Mouse (Mus musculus) embryonic facial prominence, embryonic 11.5 days (tissue): Measurements from ENCODE around the gene Dok4. TPM values are rescaled to one million over a fixed set of nuclear protein-coding genes. Genes with fewer than 3 reads are reported as not detected.
"Not testable (repeated sequence)": the region's sequence is repeated elsewhere in the genome, so short reads cannot be mapped to it uniquely, and the experiment has no call there.

Source experiments
- ATAC-seq: fragments of 200-750 bp; cut with Nextera tagmentation; replicated peaks from 2 replicates; pipeline ENCODE4 v1.8.0; 2017; ENCODE audit warnings: low read depth; ENCODE audit not compliant: insufficient number of reproducible peaks, low FRiP score, low TSS enrichment
- DNase-seq: peaks from one replicate; pipeline ENCODE4 v3.0.0-alpha.2; 2015; ENCODE audit warnings: low spot score
- H3K27ac ChIP-seq: fragments of 300-500 bp; sonication (generic); replicated peaks from 2 replicates; pipeline ENCODE4 v1.5.1; 2014; ENCODE audit warnings: mild to moderate bottlenecking, low read depth, low read length, control low read depth
- H3K27me3 ChIP-seq: fragments of 300-500 bp; sonication (generic); 2 replicates; pipeline ENCODE4 v1.6.1; 2014; ENCODE audit warnings: mild to moderate bottlenecking, low read length, moderate library complexity, mixed read lengths; ENCODE audit not compliant: control insufficient read depth, insufficient read depth
- H3K36me3 ChIP-seq: fragments of 300-500 bp; sonication (generic); replicated peaks from 2 replicates; pipeline ENCODE4 v1.6.1; 2014; ENCODE audit warnings: low read depth, mild to moderate bottlenecking, low read length, moderate library complexity, mixed read lengths; ENCODE audit not compliant: control insufficient read depth, insufficient read depth
- H3K4me1 ChIP-seq: fragments of 300-500 bp; sonication (generic); 2 replicates; pipeline ENCODE4 v1.6.1; 2014; ENCODE audit warnings: low read length, mixed read lengths; ENCODE audit not compliant: control insufficient read depth, insufficient read depth
- H3K4me2 ChIP-seq: fragments of 300-500 bp; sonication (generic); 2 replicates; pipeline ENCODE4 v1.6.1; 2014; ENCODE audit warnings: low read depth, mild to moderate bottlenecking, control low read depth, low read length, moderate library complexity
- H3K4me3 ChIP-seq: fragments of 300-500 bp; sonication (generic); 2 replicates; pipeline ENCODE4 v1.5.1; 2014; ENCODE audit warnings: low read depth, low read length, control low read depth
- H3K9ac ChIP-seq: fragments of 300-500 bp; sonication (generic); replicated peaks from 2 replicates; pipeline ENCODE4 v1.6.1; 2014; ENCODE audit warnings: mild to moderate bottlenecking, control low read depth, low read length
- H3K9me3 ChIP-seq: fragments of 300-500 bp; sonication (generic); replicated peaks from 2 replicates; pipeline ENCODE4 v1.6.1; 2016; ENCODE audit warnings: mild to moderate bottlenecking, low read length, inconsistent platforms, mixed read lengths; ENCODE audit not compliant: control insufficient read depth
- WGBS: fragments of 180-500 bp; shearing (Covaris S2); extraction: QIAGEN DNeasy Blood & Tissue Kit; methylation state at CpG from one replicate; pipeline ENCODE4 v1.1.7; 2014; 5-methylcytosine and 5-hydroxymethylcytosine counted together
- polyA plus RNA-seq: library from polyadenylated mRNA; unstranded; fragments of >200 nt; fragmentation: Nextera tagmentation; extraction: Ambion mirVana; gene quantifications from 2 replicates; pipeline ENCODE4 v1.2.1, GENCODE M21; 2014

Dok4 gene
- polyA plus RNA-seq, 1 experiment from 2014 or later: 11.9 TPM

- Histone ChIP-seq H3K27me3 (no peaks in the 10 kb centered on the region), H3K36me3 (peaks cover 1% of the 10 kb centered on the region), H3K4me1 (no peaks in the 10 kb centered on the region), H3K4me2 (peak overlapping the region; percentile 89), H3K9me3 (no peaks in the 10 kb centered on the region), H3K4me3 (peak overlapping the region; percentile 91; the same call in 1 of the 2 replicates), H3K27ac (no peak overlapping the region), H3K9ac (peak overlapping the region; percentile 37)
- 57% methylated on average over 11 of the region's 11 CpGs for WGBS
- DNase-seq (no peak), ATAC-seq (no peak)
These were observed 39.5 kb downstream of the Dok4 start for GRCm38 (mm10) chr8:94836456-94837240.

GRCm38 (mm10) chr8:94835751-94836150 lies 40.4 kb downstream of the Dok4 start:
- not testable (repeated sequence) for H3K27ac ChIP-seq, H3K9ac ChIP-seq, H3K36me3 ChIP-seq, H3K9me3 ChIP-seq, H3K4me2 ChIP-seq, H3K4me3 ChIP-seq, DNase-seq, H3K27me3 ChIP-seq, H3K4me1 ChIP-seq, ATAC-seq
- 93% methylated on average over 13 of the region's 13 CpGs for WGBS

GRCm38 (mm10) chr8:94833901-94834405 lies 42.2 kb downstream of the Dok4 start:
- not testable (repeated sequence) for DNase-seq

GRCm38 (mm10) chr8:94828284-94828683 lies 47.8 kb downstream of the Dok4 start:
- ATAC-seq: no peak
- H3K27me3 ChIP-seq: no peaks in the 10 kb centered on the region
- H3K4me3 ChIP-seq: no peak overlapping the region
- no peak overlapping the region for H3K4me2 ChIP-seq
- no peaks in the 10 kb centered on the region for H3K4me1 ChIP-seq
- H3K27ac ChIP-seq: no peak overlapping the region
- WGBS: 93% methylated on average over 6 of the region's 6 CpGs
- no peaks in the 10 kb centered on the region for H3K9me3 ChIP-seq
- no peak overlapping the region for H3K9ac ChIP-seq
- no peak for DNase-seq
- peaks cover 7% of the 10 kb centered on the region for H3K36me3 ChIP-seq

More at GRCm38 (mm10) chr8:94833901-94834405, 42.2 kb downstream of the Dok4 start:
- H3K27ac ChIP-seq, H3K27me3 ChIP-seq, H3K4me2 ChIP-seq, H3K36me3 ChIP-seq, H3K4me1 ChIP-seq, H3K9ac ChIP-seq, ATAC-seq, H3K9me3 ChIP-seq, H3K4me3 ChIP-seq: not testable (repeated sequence)
- 74% methylated on average over 7 of the region's 7 CpGs for WGBS

- WGBS: 97% methylated on average over 5 of the region's 5 CpGs
- Histone ChIP-seq H3K4me3 (no peak overlapping the region), H3K4me2 (no peak overlapping the region), H3K27ac (no peak overlapping the region), H3K9ac (no peak overlapping the region), H3K4me1 (no peaks in the 10 kb centered on the region), H3K27me3 (no peaks in the 10 kb centered on the region), H3K36me3 (peaks cover 5% of the 10 kb centered on the region; the same call in 1 of the 2 replicates), H3K9me3 (no peaks in the 10 kb centered on the region)
- no peak for ATAC-seq
- no peak for DNase-seq
These were observed 49.9 kb downstream of the Dok4 start for GRCm38 (mm10) chr8:94826210-94826609.

- no peak overlapping the region for H3K27ac ChIP-seq
- H3K36me3 ChIP-seq: peaks cover 2% of the 10 kb centered on the region; the same call in 1 of the 2 replicates
- no peak overlapping the region for H3K4me3 ChIP-seq
- H3K9me3 ChIP-seq: no peaks in the 10 kb centered on the region
- H3K4me2 ChIP-seq: no peak overlapping the region
- H3K4me1 ChIP-seq: no peaks in the 10 kb centered on the region
- WGBS: 84% methylated on average over 6 of the region's 6 CpGs
- no peak overlapping the region for H3K9ac ChIP-seq
- ATAC-seq (no peak), DNase-seq (no peak)
- H3K27me3 ChIP-seq: no peaks in the 10 kb centered on the region
These were observed 51.0 kb downstream of the Dok4 start for GRCm38 (mm10) chr8:94825170-94825569.

- no peaks in the 10 kb centered on the region for H3K27me3 ChIP-seq
- no peak overlapping the region for H3K4me3 ChIP-seq
- H3K4me1 ChIP-seq: no peaks in the 10 kb centered on the region
- H3K4me2 ChIP-seq: no peak overlapping the region
- no peak overlapping the region for H3K27ac ChIP-seq
- no peaks in the 10 kb centered on the region for H3K9me3 ChIP-seq
- WGBS: 79% methylated on average over 23 of the region's 23 CpGs
- ATAC-seq (peak; percentile 35; the same call in 1 of the 2 replicates), DNase-seq (peak; percentile 73)
- no peak overlapping the region for H3K9ac ChIP-seq
- no peaks in the 10 kb centered on the region; the same call in 1 of the 2 replicates for H3K36me3 ChIP-seq
These were observed 53.2 kb downstream of the Dok4 start for GRCm38 (mm10) chr8:94822637-94823560.
